Mouse (Mus musculus): Measurements from ENCODE around the gene Mvp. TPM values are rescaled to one million over a fixed set of nuclear protein-coding genes. Genes with fewer than 3 reads are reported as not detected.

The Mvp gene
- polyA plus RNA-seq, 1 experiment from 2014 or later = 29.1 TPM

- H3K9me3 ChIP-seq = no peaks in the 10 kb centered on the region
- H3K36me3 ChIP-seq = peaks cover 18% of the 10 kb centered on the region
- peaks cover 73% of the 10 kb centered on the region for H3K4me1 ChIP-seq
- WGBS = 74% methylated on average over 15 of the region's 15 CpGs
- ATAC-seq (ENCODE audit: insufficient read depth, low FRiP score, low read depth) = no peak
- no peaks in the 10 kb centered on the region for H3K27me3 ChIP-seq (replicated peaks)
- peak overlapping the region; percentile 86 for H3K4me2 ChIP-seq
- no peak overlapping the region for H3K9ac ChIP-seq
- H3K27ac ChIP-seq = peak overlapping the region; percentile 31
- no peak overlapping the region for H3K4me3 ChIP-seq (replicated peaks)
Observed at GRCm38 (mm10) chr7:127018416-127019305, 4.2 kb upstream of the Mvp start.

DNA sequence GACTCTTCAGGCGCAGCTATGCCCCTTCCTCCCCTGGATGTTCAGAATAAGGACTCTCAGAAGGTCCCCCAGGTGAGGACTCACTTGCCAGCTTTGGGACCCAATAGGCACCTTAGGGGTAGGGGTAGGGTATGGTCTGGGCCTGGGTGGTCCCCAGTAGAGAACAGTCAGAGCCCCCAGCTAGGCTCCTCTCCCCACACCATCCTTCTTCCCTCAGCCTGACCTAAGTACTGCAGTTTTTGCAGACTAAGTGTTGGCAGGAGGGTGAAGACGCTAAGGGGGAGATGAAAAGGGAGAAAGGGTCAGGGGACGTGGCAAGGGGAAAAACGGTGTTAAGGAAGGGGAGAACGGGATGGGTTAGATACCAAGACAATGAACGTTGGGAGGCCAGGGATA is 3.5 kb upstream of the Mvp start:
- H3K9ac ChIP-seq = no peak overlapping the region
- H3K27ac ChIP-seq = peak overlapping the region; percentile 98; the same call in 1 of the 2 replicates
- 30% methylated on average over 6 of the region's 6 CpGs for WGBS
- H3K4me2 ChIP-seq = peak overlapping the region; percentile 86
- no peak for ATAC-seq (ENCODE audit: insufficient read depth, low FRiP score, low read depth)
- no peaks in the 10 kb centered on the region for H3K9me3 ChIP-seq
- no peaks in the 10 kb centered on the region for H3K27me3 ChIP-seq (replicated peaks)
- peaks cover 16% of the 10 kb centered on the region for H3K36me3 ChIP-seq
- peaks cover 65% of the 10 kb centered on the region for H3K4me1 ChIP-seq
- H3K4me3 ChIP-seq (replicated peaks) = no peak overlapping the region

DNA sequence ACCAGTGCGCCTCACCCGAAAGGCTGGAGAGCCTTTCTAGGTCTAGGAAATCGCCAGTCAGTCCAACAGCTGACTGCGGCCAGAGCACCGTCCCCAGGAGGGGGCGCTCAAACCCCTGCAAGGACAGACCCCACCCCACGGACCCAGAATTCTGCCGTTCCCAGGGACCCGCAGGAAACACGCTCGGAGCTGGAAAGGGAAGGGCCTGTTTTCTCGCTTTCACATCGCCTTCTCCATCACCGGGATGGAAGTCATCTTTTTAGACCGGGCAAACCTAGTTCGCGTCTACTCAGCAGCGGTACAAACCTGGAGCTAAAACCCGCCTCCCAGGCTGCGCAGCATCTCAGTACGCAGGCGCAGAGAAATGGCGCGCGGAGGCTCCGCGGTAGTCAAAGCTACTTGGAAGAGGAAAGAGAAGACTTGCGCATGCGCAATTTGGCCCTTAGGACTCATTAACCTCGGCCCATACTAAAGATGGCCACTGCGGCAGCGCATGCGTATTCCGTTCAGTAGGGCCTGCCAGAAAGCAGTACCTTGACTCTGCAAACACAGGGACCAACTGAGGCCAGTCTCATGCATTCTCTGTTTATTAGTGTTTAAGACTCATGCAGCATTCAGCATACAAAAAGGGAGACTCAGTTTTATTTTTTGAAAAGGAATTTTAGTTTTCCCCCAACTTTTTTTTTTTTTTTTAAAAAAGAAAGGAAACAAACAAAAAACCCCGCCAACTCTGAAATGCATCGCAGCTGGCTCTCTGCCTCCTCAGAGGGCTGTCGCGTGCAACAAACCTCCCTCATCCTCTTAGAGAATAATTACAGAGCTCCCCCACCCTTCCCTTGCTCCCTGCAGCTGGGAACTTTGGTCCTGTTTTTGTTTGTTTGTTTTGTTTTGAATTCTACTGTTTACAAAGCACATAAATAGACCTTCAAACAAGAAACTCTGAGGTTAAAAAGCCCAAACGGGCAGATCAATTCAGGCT is 2.8 kb upstream of the Mvp start, which contains the start of gene Pagr1a:
Gene Pagr1a, minus strand, starts transcription at position 382 of the 979 bp plus-strand sequence.
- Histone ChIP-seq H3K4me2 (peak within 1 kb of the TSS; percentile 86), H3K9ac (peak within 1 kb of the TSS; percentile 88)
- 2% methylated on average over 39 of the region's 39 CpGs for WGBS

DNA sequence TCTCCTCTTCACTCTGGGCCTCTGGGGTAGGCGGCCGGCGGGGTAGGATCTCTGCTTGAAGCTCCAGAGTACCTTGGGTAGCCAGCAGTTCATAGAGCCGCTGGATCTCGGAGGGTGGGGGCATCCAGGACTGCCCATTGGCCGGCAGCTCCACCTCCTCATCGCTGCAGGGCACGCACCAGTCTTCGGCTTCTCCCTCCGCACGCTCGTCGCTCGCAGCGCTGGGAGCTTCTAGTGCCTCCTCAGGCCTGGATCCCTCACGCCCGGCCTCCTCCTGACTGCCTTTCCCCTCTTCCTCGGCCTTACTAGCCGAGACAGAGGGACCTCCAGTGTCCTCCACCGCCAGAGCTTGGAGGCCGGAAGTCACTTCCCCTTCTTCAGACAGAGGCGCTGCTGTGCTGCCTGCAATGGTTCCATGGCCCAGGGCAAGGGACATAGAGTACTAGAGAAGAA is 2.1 kb upstream of the Mvp start:
- peaks cover 52% of the 10 kb centered on the region for H3K4me1 ChIP-seq

More for the DNA sequence above, 2.8 kb upstream of the Mvp start, which contains the start of gene Pagr1a:
- Histone ChIP-seq H3K27ac (peak within 1 kb of the TSS; percentile 98), H3K27me3 (replicated peaks) (no peaks in the 10 kb centered on the region), H3K9me3 (no peaks in the 10 kb centered on the region), H3K36me3 (peaks cover 12% of the 10 kb centered on the region), H3K4me3 (replicated peaks) (peak within 1 kb of the TSS; percentile 71), H3K4me1 (peaks cover 59% of the 10 kb centered on the region)
- peak; percentile 84 for ATAC-seq (ENCODE audit: insufficient read depth, low FRiP score, low read depth)

GRCm38 (mm10) chr7:127016481-127016485 is 1.9 kb upstream of the Mvp start, which contains the start of gene Pagr1b:
Gene Pagr1b (minus strand): TSS chr7:127016484.
- Histone ChIP-seq H3K36me3 (peaks cover 12% of the 10 kb centered on the region), H3K4me1 (peaks cover 49% of the 10 kb centered on the region), H3K4me2 (peak within 1 kb of the TSS; percentile 86), H3K27me3 (replicated peaks) (no peaks in the 10 kb centered on the region), H3K9me3 (no peaks in the 10 kb centered on the region), H3K9ac (peak within 1 kb of the TSS; percentile 88), H3K4me3 (replicated peaks) (peak within 1 kb of the TSS; percentile 71), H3K27ac (peak within 1 kb of the TSS; percentile 98)
- no peak for ATAC-seq (ENCODE audit: insufficient read depth, low FRiP score, low read depth)

More for the DNA sequence above, 2.1 kb upstream of the Mvp start:
- Histone ChIP-seq H3K27me3 (replicated peaks) (no peaks in the 10 kb centered on the region), H3K9ac (peak overlapping the region; percentile 88), H3K27ac (peak overlapping the region; percentile 98), H3K36me3 (peaks cover 12% of the 10 kb centered on the region), H3K4me3 (replicated peaks) (peak overlapping the region; percentile 71), H3K4me2 (peak overlapping the region; percentile 86), H3K9me3 (no peaks in the 10 kb centered on the region)
- ATAC-seq (ENCODE audit: insufficient read depth, low FRiP score, low read depth) = peak; percentile 37
- under 1% methylated on average over 22 of the region's 22 CpGs for WGBS

DNA sequence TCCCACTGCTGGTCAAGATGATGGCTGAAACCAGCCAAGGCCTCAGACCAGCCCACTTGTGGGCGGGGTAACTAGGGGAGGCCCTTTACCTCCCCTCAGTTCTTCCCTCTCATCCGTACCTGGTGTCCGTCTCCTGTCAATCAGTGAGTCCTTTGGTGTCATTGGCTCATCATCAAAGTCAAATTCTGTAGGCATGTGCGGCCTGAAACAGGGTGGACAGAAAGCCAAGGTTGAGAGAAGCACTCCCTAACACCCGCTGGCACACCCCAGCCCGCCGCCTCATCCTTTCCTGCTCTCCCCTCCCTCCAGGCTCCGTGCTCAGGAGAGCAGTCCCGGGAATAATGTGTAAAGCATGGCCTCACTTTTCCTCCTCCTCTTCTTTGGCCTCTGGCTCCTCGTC is 1.7 kb upstream of the Mvp start:
- no peaks in the 10 kb centered on the region for H3K27me3 ChIP-seq (replicated peaks)
- H3K4me3 ChIP-seq (replicated peaks) = peak overlapping the region; percentile 71

DNA sequence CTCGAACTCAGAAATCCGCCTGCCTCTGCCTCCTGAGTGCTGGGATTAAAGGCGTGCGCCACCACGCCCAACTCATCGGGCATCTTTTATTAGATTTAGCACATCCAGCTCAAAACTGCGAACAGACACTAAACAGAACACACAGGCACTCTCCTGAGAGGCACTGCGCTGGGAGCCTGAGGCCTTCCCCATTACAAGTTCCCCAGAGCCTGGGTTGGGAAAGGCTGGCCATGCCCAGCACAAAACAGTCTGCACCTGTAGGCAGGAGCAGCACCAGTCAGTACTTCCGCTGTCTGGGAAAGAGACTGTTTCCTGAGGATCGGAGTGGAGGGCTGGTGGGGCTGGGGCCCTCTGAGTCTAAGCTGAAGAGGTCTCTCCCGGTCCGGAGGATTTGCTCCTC is 572 bp upstream of the Mvp start:
- Histone ChIP-seq H3K27ac (no peak overlapping the region), H3K36me3 (peaks cover 12% of the 10 kb centered on the region), H3K4me1 (peaks cover 38% of the 10 kb centered on the region), H3K4me3 (replicated peaks) (0 out of 2 replicates have a peak overlapping the region, but pooled peaks have one; percentile 0), H3K9ac (no peak overlapping the region), H3K9me3 (no peaks in the 10 kb centered on the region), H3K27me3 (replicated peaks) (no peaks in the 10 kb centered on the region), H3K4me2 (peak overlapping the region; percentile 64; the same call in 1 of the 2 replicates)
- no peak for ATAC-seq (ENCODE audit: insufficient read depth, low FRiP score, low read depth)
- WGBS = 92% methylated on average over 12 of the region's 12 CpGs

More for the DNA sequence above, 1.7 kb upstream of the Mvp start:
- Histone ChIP-seq H3K27ac (peak overlapping the region; percentile 98), H3K4me1 (peaks cover 47% of the 10 kb centered on the region), H3K9ac (peak overlapping the region; percentile 88), H3K4me2 (peak overlapping the region; percentile 86), H3K9me3 (no peaks in the 10 kb centered on the region), H3K36me3 (peaks cover 12% of the 10 kb centered on the region)
- 3% methylated on average over 10 of the region's 10 CpGs for WGBS
- peak; percentile 8; the same call in 1 of the 2 replicates for ATAC-seq (ENCODE audit: insufficient read depth, low FRiP score, low read depth)

- Histone ChIP-seq H3K27me3 (replicated peaks) (no peaks in the 10 kb centered on the region), H3K9ac (no peak overlapping the region), H3K4me2 (peak overlapping the region; percentile 64), H3K4me1 (peaks cover 36% of the 10 kb centered on the region), H3K27ac (no peak overlapping the region), H3K36me3 (peaks cover 12% of the 10 kb centered on the region), H3K4me3 (replicated peaks) (0 out of 2 replicates have a peak overlapping the region, but pooled peaks have one; percentile 51), H3K9me3 (no peaks in the 10 kb centered on the region)
- WGBS = 91% methylated on average over 6 of the region's 6 CpGs
- no peak for ATAC-seq (ENCODE audit: insufficient read depth, low FRiP score, low read depth)
Observed at GRCm38 (mm10) chr7:127013385-127013784, 1.0 kb downstream of the Mvp start.

- Histone ChIP-seq H3K27me3 (replicated peaks) (no peaks in the 10 kb centered on the region), H3K4me2 (no peak overlapping the region), H3K27ac (no peak overlapping the region), H3K4me3 (replicated peaks) (no peak overlapping the region), H3K9me3 (no peaks in the 10 kb centered on the region), H3K9ac (no peak overlapping the region), H3K4me1 (peaks cover 34% of the 10 kb centered on the region), H3K36me3 (peaks cover 12% of the 10 kb centered on the region)
- ATAC-seq (ENCODE audit: insufficient read depth, low FRiP score, low read depth) = no peak
- WGBS = 92% methylated on average over 10 of the region's 10 CpGs
Observed at GRCm38 (mm10) chr7:127012845-127013244, 1.6 kb downstream of the Mvp start.

DNA sequence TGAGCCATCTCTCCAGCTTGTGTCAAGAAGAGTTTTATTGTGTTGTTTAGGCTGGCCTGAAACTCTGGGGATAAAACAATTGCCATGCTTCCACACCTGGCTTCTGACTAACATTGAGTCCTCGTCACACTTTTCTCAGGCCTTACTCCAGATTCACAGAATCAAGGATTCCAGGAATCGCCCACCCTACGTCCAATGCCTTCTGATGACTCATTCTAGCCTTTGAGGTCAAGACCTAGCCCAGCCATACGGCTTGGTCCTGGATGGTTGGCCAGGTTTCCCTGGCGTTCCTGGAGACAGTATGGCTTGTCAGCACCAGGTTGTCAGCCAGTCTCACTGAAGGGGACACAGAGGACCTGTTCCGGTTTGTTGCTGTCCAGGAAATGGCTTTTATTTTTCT is 2.0 kb downstream of the Mvp start:
- Histone ChIP-seq H3K27ac (no peak overlapping the region), H3K36me3 (peaks cover 12% of the 10 kb centered on the region), H3K9ac (no peak overlapping the region), H3K4me1 (peaks cover 31% of the 10 kb centered on the region), H3K27me3 (replicated peaks) (no peaks in the 10 kb centered on the region), H3K4me3 (replicated peaks) (no peak overlapping the region), H3K9me3 (no peaks in the 10 kb centered on the region), H3K4me2 (no peak overlapping the region)
- no peak for ATAC-seq (ENCODE audit: insufficient read depth, low FRiP score, low read depth)
- WGBS = 82% methylated on average over 6 of the region's 6 CpGs

- WGBS = 77% methylated on average over 2 of the region's 2 CpGs
- H3K4me2 ChIP-seq = no peak overlapping the region
- no peaks in the 10 kb centered on the region for H3K9me3 ChIP-seq
- H3K27ac ChIP-seq = no peak overlapping the region
- H3K9ac ChIP-seq = no peak overlapping the region
- H3K4me3 ChIP-seq (replicated peaks) = no peak overlapping the region
- H3K36me3 ChIP-seq = peaks cover 12% of the 10 kb centered on the region
- H3K4me1 ChIP-seq = peaks cover 31% of the 10 kb centered on the region
- H3K27me3 ChIP-seq (replicated peaks) = no peaks in the 10 kb centered on the region
- no peak for ATAC-seq (ENCODE audit: insufficient read depth, low FRiP score, low read depth)
Observed at GRCm38 (mm10) chr7:127011717-127012116, 2.7 kb downstream of the Mvp start.

DNA sequence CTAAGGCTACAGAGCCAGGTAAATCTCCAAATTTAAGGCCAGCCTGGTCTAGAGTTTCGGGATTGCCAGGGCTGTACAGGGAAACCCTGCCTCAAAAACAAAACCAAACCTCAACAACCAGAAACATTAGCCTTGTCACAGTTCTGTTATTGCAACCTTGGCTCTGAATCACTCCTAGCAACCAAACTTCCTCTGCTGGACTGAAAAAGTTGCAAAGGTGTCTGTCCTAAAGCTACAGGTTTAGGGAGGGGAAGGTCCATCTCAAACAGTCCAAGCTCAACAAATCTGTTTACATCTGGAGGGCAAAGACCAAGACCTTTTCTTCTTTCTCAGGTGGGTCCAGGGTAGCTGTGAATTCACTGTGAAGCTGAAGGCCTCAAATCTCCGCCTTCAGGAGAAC is 3.4 kb downstream of the Mvp start:
- no peak overlapping the region for H3K4me3 ChIP-seq (replicated peaks)
- peaks cover 29% of the 10 kb centered on the region for H3K4me1 ChIP-seq
- no peaks in the 10 kb centered on the region for H3K27me3 ChIP-seq (replicated peaks)
- peaks cover 12% of the 10 kb centered on the region for H3K36me3 ChIP-seq
- H3K9me3 ChIP-seq = no peaks in the 10 kb centered on the region
- no peak overlapping the region for H3K27ac ChIP-seq
- H3K4me2 ChIP-seq = no peak overlapping the region
- H3K9ac ChIP-seq = no peak overlapping the region
- 89% methylated on average over 2 of the region's 2 CpGs for WGBS
- no peak for ATAC-seq (ENCODE audit: insufficient read depth, low FRiP score, low read depth)
